Mouse (Mus musculus) liver, embryonic 12.5 days (tissue): ENCODE data around the gene Hspb3. TPM values are rescaled to one million over a fixed set of nuclear protein-coding genes. Genes with fewer than 3 reads are reported as not detected.

Source experiments
- ATAC-seq: fragments of 200-750 bp; cut with Nextera tagmentation; 2 replicates; pipeline ENCODE4 v1.8.0; 2017; ENCODE audit warnings: moderate number of reproducible peaks, mild to moderate bottlenecking, moderate library complexity
- H3K27ac ChIP-seq: fragments of 300-500 bp; sonication (generic); 2 replicates; pipeline ENCODE4 v1.5.1; 2016; ENCODE audit warnings: mild to moderate bottlenecking
- H3K27me3 ChIP-seq: fragments of 300-500 bp; sonication (generic); replicated peaks from 2 replicates; pipeline ENCODE4 v1.6.1; 2016; ENCODE audit warnings: mild to moderate bottlenecking, moderate library complexity
- H3K36me3 ChIP-seq: fragments of 300-500 bp; sonication (generic); 2 replicates; pipeline ENCODE4 v1.6.1; 2016; ENCODE audit warnings: mild to moderate bottlenecking, moderate library complexity
- H3K4me1 ChIP-seq: fragments of 300-500 bp; sonication (generic); 2 replicates; pipeline ENCODE4 v1.6.1; 2016
- H3K4me2 ChIP-seq: fragments of 300-500 bp; sonication (generic); 2 replicates; pipeline ENCODE4 v1.6.1; 2016; ENCODE audit warnings: mild to moderate bottlenecking, moderate library complexity
- H3K4me3 ChIP-seq: fragments of 300-500 bp; sonication (generic); 2 replicates; pipeline ENCODE4 v1.5.1; 2016; ENCODE audit warnings: mild to moderate bottlenecking, moderate library complexity
- H3K9ac ChIP-seq: fragments of 300-500 bp; sonication (generic); 2 replicates; pipeline ENCODE4 v1.6.1; 2016; ENCODE audit warnings: mild to moderate bottlenecking, moderate library complexity
- H3K9me3 ChIP-seq: fragments of 300-500 bp; sonication (generic); replicated peaks from 2 replicates; pipeline ENCODE4 v1.6.1; 2016; ENCODE audit warnings: mild to moderate bottlenecking, moderate library complexity
- whole genome bisulfite sequencing: fragments of 180-500 bp; shearing (Covaris S2); methylation state at CpG from one replicate; pipeline ENCODE4 v1.1.7; 2016; ENCODE audit not compliant: insufficient replicate concordance; 5-methylcytosine and 5-hydroxymethylcytosine counted together
- polyA plus RNA-seq: library from polyadenylated mRNA; unstranded; fragments of >200 nt; fragmentation: Nextera tagmentation; extraction: Ambion mirVana; gene quantifications from 2 replicates; pipeline ENCODE4 v1.2.1, GENCODE M21; 2016

Hspb3 gene
- 0.15 and 0.18 TPM in 2 replicates for polyA plus RNA-seq

GRCm38 (mm10) chr13:113663151-113663779 is at the start of gene Hspb3:
TSS of gene Hspb3 (minus strand) at chr13:113663676.
- 68% methylated on average over 28 of the region's 28 CpGs for WGBS
- ATAC-seq: no peak
- Histone ChIP-seq H3K4me2 (no peak within 1 kb of the TSS), H3K36me3 (no peaks in the 10 kb centered on the region), H3K9ac (no peak within 1 kb of the TSS), H3K4me1 (no peaks in the 10 kb centered on the region), H3K27ac (no peak within 1 kb of the TSS), H3K27me3 (0 out of 2 replicates have a peak, but pooled peaks cover 3% of the 10 kb centered on the region), H3K9me3 (no peaks in the 10 kb centered on the region), H3K4me3 (no peak within 1 kb of the TSS)

DNA sequence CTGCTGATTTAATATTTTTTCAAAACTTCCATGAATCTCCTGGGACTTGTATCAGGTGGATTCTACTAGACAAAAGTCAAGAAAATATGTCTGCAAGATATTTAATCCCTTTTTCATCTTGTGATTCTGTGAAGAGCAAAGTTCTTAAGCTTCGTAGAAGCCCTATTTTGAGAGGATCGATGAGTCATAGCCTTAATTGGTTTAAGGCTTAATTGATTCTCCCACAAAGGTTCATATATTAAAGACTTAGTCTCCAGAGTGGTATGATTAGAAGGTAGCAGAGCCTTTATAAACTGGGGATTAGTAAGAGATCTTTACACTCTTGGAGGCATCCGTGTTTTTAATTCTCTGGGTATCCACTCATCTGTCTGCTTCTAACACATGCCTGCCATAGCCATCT is 49.7 kb upstream of the Hspb3 start:
- Histone ChIP-seq H3K4me2 (no peak overlapping the region), H3K4me3 (no peak overlapping the region), H3K9ac (no peak overlapping the region), H3K27ac (no peak overlapping the region), H3K4me1 (no peaks in the 10 kb centered on the region), H3K27me3 (no peaks in the 10 kb centered on the region; the same call in 1 of the 2 replicates), H3K36me3 (no peaks in the 10 kb centered on the region), H3K9me3 (0 out of 2 replicates have a peak, but pooled peaks cover 3% of the 10 kb centered on the region)
- ATAC-seq: no peak
- WGBS: 78% methylated on average over 3 of the region's 3 CpGs

DNA sequence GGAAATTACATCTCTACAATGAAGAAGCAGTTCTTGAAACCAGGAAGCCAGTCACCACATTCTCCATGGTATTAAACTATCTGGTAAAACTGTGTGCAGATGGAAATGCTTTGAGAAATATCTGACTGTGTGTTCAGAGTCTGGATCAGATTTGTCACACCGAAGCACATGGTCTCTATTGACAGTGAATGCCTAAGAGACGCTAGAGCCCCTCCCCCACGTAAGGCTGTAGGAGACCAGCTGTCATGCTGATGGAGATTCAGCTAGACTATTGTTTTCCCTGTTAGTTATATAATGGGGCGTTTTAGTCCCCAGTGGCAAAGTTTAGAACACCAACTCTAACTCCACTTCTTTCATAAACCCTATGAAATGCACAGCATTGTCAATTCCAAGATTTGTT is 42.7 kb upstream of the Hspb3 start:
- Histone ChIP-seq H3K27me3 (no peaks in the 10 kb centered on the region; the same call in 1 of the 2 replicates), H3K4me1 (no peaks in the 10 kb centered on the region), H3K27ac (no peak overlapping the region), H3K4me3 (no peak overlapping the region), H3K9ac (no peak overlapping the region), H3K4me2 (no peak overlapping the region), H3K9me3 (no peaks in the 10 kb centered on the region), H3K36me3 (no peaks in the 10 kb centered on the region)
- WGBS: 36% methylated on average over 4 of the region's 4 CpGs
- ATAC-seq: no peak

GRCm38 (mm10) chr13:113701185-113701584 is 37.7 kb upstream of the Hspb3 start:
- Histone ChIP-seq H3K36me3 (no peaks in the 10 kb centered on the region), H3K4me3 (no peak overlapping the region), H3K4me1 (peaks cover 9% of the 10 kb centered on the region), H3K9me3 (0 out of 2 replicates have a peak, but pooled peaks cover 7% of the 10 kb centered on the region), H3K27me3 (no peaks in the 10 kb centered on the region), H3K4me2 (no peak overlapping the region), H3K27ac (no peak overlapping the region), H3K9ac (no peak overlapping the region)
- WGBS: 77% methylated on average over 3 of the region's 3 CpGs
- ATAC-seq: no peak

DNA sequence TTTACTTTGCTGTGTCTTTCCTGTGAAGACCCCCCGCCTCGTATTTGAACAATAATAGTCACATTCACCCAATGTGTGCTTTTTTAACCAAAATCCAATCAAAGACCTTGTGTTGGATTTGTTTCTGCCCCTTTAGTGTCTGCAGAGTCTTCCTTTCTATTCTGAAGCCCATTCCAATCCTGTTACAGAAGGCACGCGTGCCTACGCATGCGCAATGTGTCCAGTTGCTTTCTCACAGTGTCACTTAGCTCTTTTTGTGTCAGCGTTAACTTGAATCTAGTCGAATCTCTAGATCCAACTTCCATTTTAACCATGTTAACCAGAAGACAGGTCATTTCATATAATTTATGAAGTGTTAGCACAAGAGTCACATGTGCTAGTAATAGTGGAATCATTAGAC is 36.5 kb upstream of the Hspb3 start:
- no peaks in the 10 kb centered on the region for H3K27me3 ChIP-seq
- WGBS: 91% methylated on average over 8 of the region's 8 CpGs
- peak overlapping the region; percentile 49 for H3K4me2 ChIP-seq
- H3K9ac ChIP-seq: no peak overlapping the region
- H3K36me3 ChIP-seq: no peaks in the 10 kb centered on the region
- H3K27ac ChIP-seq: no peak overlapping the region
- no peak for ATAC-seq
- peaks cover 9% of the 10 kb centered on the region for H3K4me1 ChIP-seq
- no peak overlapping the region for H3K4me3 ChIP-seq
- H3K9me3 ChIP-seq: 0 out of 2 replicates have a peak, but pooled peaks cover 7% of the 10 kb centered on the region

- H3K4me2 ChIP-seq: peak overlapping the region; percentile 49
Measured at GRCm38 (mm10) chr13:113699415-113699873, 36.0 kb upstream of the Hspb3 start.

GRCm38 (mm10) chr13:113696838-113697321 is 33.4 kb upstream of the Hspb3 start:
- no peak overlapping the region for H3K9ac ChIP-seq
- 54% methylated on average over 4 of the region's 4 CpGs for WGBS
- no peak for ATAC-seq
- H3K4me3 ChIP-seq: no peak overlapping the region
- H3K27ac ChIP-seq: no peak overlapping the region
- no peaks in the 10 kb centered on the region for H3K36me3 ChIP-seq
- peaks cover 10% of the 10 kb centered on the region for H3K4me1 ChIP-seq
- H3K4me2 ChIP-seq: no peak overlapping the region
- 0 out of 2 replicates have a peak, but pooled peaks cover 7% of the 10 kb centered on the region for H3K9me3 ChIP-seq
- H3K27me3 ChIP-seq: no peaks in the 10 kb centered on the region

More at GRCm38 (mm10) chr13:113699415-113699873, 36.0 kb upstream of the Hspb3 start:
- Histone ChIP-seq H3K4me3 (no peak overlapping the region), H3K36me3 (no peaks in the 10 kb centered on the region), H3K27ac (no peak overlapping the region), H3K9ac (no peak overlapping the region), H3K4me1 (peaks cover 9% of the 10 kb centered on the region), H3K9me3 (0 out of 2 replicates have a peak, but pooled peaks cover 7% of the 10 kb centered on the region), H3K27me3 (no peaks in the 10 kb centered on the region)
- ATAC-seq: peak; percentile 95
- 33% methylated on average over 11 of the region's 11 CpGs for WGBS

DNA sequence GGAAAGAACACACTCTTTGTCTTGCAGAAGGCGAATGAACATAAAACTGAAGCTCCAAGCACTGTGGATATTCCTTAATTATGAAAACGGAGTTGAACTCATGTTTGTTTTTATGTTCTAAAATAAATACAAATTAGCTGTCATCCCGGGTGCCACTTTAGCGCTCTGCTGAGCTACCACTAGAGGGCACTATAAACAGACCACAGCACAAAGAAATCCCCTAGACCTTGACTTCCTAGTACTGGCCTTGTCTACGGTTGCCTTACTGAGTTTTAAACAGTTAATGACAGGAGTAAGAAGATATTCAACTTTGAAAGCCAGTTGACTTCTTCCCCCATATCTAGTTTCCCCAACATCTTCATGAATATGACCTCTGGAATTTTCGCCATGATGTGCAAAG is 29.9 kb upstream of the Hspb3 start:
- no peak for ATAC-seq
- 19% methylated on average over 6 of the region's 6 CpGs for WGBS
- Histone ChIP-seq H3K36me3 (no peaks in the 10 kb centered on the region), H3K9me3 (0 out of 2 replicates have a peak, but pooled peaks cover 7% of the 10 kb centered on the region), H3K4me3 (no peak overlapping the region), H3K4me2 (no peak overlapping the region), H3K9ac (no peak overlapping the region), H3K4me1 (peaks cover 18% of the 10 kb centered on the region), H3K27me3 (no peaks in the 10 kb centered on the region), H3K27ac (no peak overlapping the region)

- Histone ChIP-seq H3K36me3 (no peaks in the 10 kb centered on the region), H3K27ac (no peak overlapping the region), H3K27me3 (no peaks in the 10 kb centered on the region), H3K9ac (no peak overlapping the region), H3K4me2 (no peak overlapping the region), H3K4me3 (no peak overlapping the region), H3K9me3 (no peaks in the 10 kb centered on the region), H3K4me1 (peaks cover 18% of the 10 kb centered on the region)
- ATAC-seq: no peak
- WGBS: 23% methylated on average over 9 of the region's 9 CpGs
Measured at GRCm38 (mm10) chr13:113691644-113692043, 28.2 kb upstream of the Hspb3 start.

DNA sequence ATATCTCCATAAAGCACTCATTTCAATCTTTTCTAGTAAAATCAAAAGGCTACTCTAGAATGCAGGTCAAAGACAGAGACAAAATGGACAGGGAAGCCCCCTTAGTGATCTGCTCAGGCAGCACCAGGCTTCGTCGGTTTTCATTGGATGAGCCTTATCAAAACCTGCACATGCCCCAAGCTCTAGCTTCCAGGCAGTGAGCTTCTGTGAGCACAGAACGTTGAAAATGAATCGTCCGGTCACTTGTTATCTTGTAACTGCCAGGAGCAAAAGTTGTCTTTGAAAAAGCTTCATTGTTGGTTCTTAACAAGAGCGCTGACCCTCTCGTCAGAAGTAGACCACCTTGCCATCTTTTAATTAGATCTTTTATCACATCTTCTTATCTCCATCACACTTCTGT is 26.4 kb upstream of the Hspb3 start:
- H3K36me3 ChIP-seq: no peaks in the 10 kb centered on the region
- WGBS: 12% methylated on average over 7 of the region's 7 CpGs
- no peak overlapping the region for H3K4me2 ChIP-seq
- ATAC-seq: peak; percentile 83
- H3K4me3 ChIP-seq: no peak overlapping the region
- no peaks in the 10 kb centered on the region for H3K9me3 ChIP-seq
- H3K4me1 ChIP-seq: peaks cover 18% of the 10 kb centered on the region
- H3K27me3 ChIP-seq: no peaks in the 10 kb centered on the region
- no peak overlapping the region for H3K27ac ChIP-seq
- no peak overlapping the region for H3K9ac ChIP-seq

DNA sequence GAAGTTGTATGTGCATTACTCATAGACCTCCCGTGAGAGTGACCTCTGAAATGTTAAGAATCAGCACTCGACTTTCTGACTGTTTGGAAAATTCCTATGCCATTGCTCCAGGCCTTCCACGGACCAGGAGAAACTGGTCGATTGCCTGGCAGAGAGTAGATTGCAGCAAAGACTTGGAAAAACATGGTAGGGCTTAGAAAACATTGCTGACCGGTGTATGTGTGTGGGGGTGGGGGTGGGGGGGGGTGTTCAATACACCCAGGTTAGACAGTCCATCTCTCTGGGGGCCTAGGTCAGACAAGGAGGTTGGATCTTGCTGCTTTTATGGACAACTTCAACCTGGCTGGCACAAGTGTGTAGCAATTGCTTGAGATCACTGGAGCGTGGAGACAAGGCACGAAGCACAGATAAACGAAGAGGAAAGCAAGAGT is 23.2 kb upstream of the Hspb3 start:
- WGBS: 71% methylated on average over 8 of the region's 8 CpGs
- Histone ChIP-seq H3K27me3 (no peaks in the 10 kb centered on the region), H3K36me3 (no peaks in the 10 kb centered on the region), H3K4me3 (no peak overlapping the region), H3K27ac (no peak overlapping the region), H3K4me1 (peaks cover 16% of the 10 kb centered on the region), H3K4me2 (no peak overlapping the region), H3K9ac (no peak overlapping the region), H3K9me3 (no peaks in the 10 kb centered on the region)
- no peak for ATAC-seq

- Histone ChIP-seq H3K36me3 (no peaks in the 10 kb centered on the region), H3K4me3 (no peak overlapping the region), H3K27ac (no peak overlapping the region), H3K4me1 (no peaks in the 10 kb centered on the region), H3K9me3 (no peaks in the 10 kb centered on the region), H3K9ac (no peak overlapping the region), H3K4me2 (no peak overlapping the region), H3K27me3 (no peaks in the 10 kb centered on the region)
- WGBS: 80% methylated on average over 5 of the region's 5 CpGs
- no peak for ATAC-seq
Measured at GRCm38 (mm10) chr13:113682821-113683220, 19.3 kb upstream of the Hspb3 start.
